Mouse (Mus musculus): ENCODE measurements at regions not wholly inside any gene's neighbourhood (a gene's known extent, or its start where the extent isn't known, plus 50 kb on each side); places are given as distances from the start of the nearest gene placed in this dataset.

- in situ Hi-C loops (cut with MboI; ENCODE audit: unreplicated experiment in 2 of 2) = no loop called here
Measured at GRCm38 (mm10) chr5:75834766-75835555, 143.3 kb downstream of the Kdr start.

GRCm38 (mm10) chr5:75832341-75832740 lies 145.9 kb downstream of the Kdr start:
- in situ Hi-C loops (cut with MboI; ENCODE audit: unreplicated experiment in 2 of 2) = no loop called here

- in situ Hi-C loops (cut with MboI; ENCODE audit: unreplicated experiment in 2 of 2) = no loop called here
Measured at GRCm38 (mm10) chr5:75829850-75830625, 148.2 kb downstream of the Kdr start.

GRCm38 (mm10) chr5:75828332-75828731 lies 149.9 kb downstream of the Kdr start:
- in situ Hi-C loops (cut with MboI; ENCODE audit: unreplicated experiment in 2 of 2) = no loop called here

GRCm38 (mm10) chr5:75826283-75827098 lies 151.8 kb downstream of the Kdr start:
- in situ Hi-C loops (cut with MboI; ENCODE audit: unreplicated experiment in 2 of 2) = no loop called here

- in situ Hi-C loops (cut with MboI; ENCODE audit: unreplicated experiment in 2 of 2) = no loop called here
Measured at GRCm38 (mm10) chr5:75825576-75825975, 152.7 kb downstream of the Kdr start.

GRCm38 (mm10) chr5:75824660-75825059 lies 153.6 kb downstream of the Kdr start:
- in situ Hi-C loops (cut with MboI; ENCODE audit: unreplicated experiment in 2 of 2) = no loop called here

- in situ Hi-C loops (cut with MboI; ENCODE audit: unreplicated experiment in 2 of 2) = no loop called here
Measured at GRCm38 (mm10) chr5:75823646-75824045, 154.6 kb downstream of the Kdr start.

GRCm38 (mm10) chr5:75817396-75817795 lies 160.9 kb downstream of the Kdr start:
- in situ Hi-C loops (cut with MboI; ENCODE audit: unreplicated experiment in 2 of 2) = no loop called here

- in situ Hi-C loops (cut with MboI; ENCODE audit: unreplicated experiment in 2 of 2) = no loop called here
Measured at GRCm38 (mm10) chr5:75814393-75814984, 163.8 kb downstream of the Kdr start.

GRCm38 (mm10) chr5:75812686-75813085 lies 165.6 kb downstream of the Kdr start:
- in situ Hi-C loops (cut with MboI; ENCODE audit: unreplicated experiment in 2 of 2) = no loop called here

- in situ Hi-C loops (cut with MboI; ENCODE audit: unreplicated experiment in 2 of 2) = no loop called here
Measured at GRCm38 (mm10) chr5:75808551-75809332, 169.5 kb downstream of the Kdr start.

- in situ Hi-C loops (cut with MboI; ENCODE audit: unreplicated experiment in 2 of 2) = no loop called here
Measured at GRCm38 (mm10) chr5:75805011-75805410, 173.2 kb downstream of the Kdr start.

GRCm38 (mm10) chr5:75804340-75804739 lies 173.9 kb downstream of the Kdr start:
- in situ Hi-C loops (cut with MboI; ENCODE audit: unreplicated experiment in 2 of 2) = no loop called here

GRCm38 (mm10) chr5:75803012-75803411 lies 175.2 kb downstream of the Kdr start:
- in situ Hi-C loops (cut with MboI; ENCODE audit: unreplicated experiment in 2 of 2) = no loop called here

GRCm38 (mm10) chr5:75800040-75800989 lies 177.9 kb downstream of the Kdr start:
- in situ Hi-C loops (cut with MboI; ENCODE audit: unreplicated experiment in 2 of 2) = no loop called here

GRCm38 (mm10) chr5:75799627-75800026 lies 178.6 kb downstream of the Kdr start:
- in situ Hi-C loops (cut with MboI; ENCODE audit: unreplicated experiment in 2 of 2) = no loop called here

GRCm38 (mm10) chr5:75793184-75793583 lies 185.1 kb downstream of the Kdr start:
- in situ Hi-C loops (cut with MboI; ENCODE audit: unreplicated experiment in 2 of 2) = no loop called here

- in situ Hi-C loops (cut with MboI; ENCODE audit: unreplicated experiment in 2 of 2) = no loop called here
Measured at GRCm38 (mm10) chr5:75791738-75792137, 186.5 kb downstream of the Kdr start.
